Mouse (Mus musculus) midbrain, embryonic 11.5 days (tissue): ENCODE results near the gene Hps1. TPM values are rescaled to one million over a fixed set of nuclear protein-coding genes. Genes with fewer than 3 reads are reported as not detected.

ENCODE experiments used
- ATAC-seq: fragments of 200-750 bp; cut with Nextera tagmentation; 2 replicates; pipeline ENCODE4 v1.8.0; 2017; ENCODE audit warnings: moderate TSS enrichment, moderate library complexity; ENCODE audit not compliant: low FRiP score
- DNase-seq: peaks from one replicate; pipeline ENCODE4 v3.0.0; 2015; ENCODE audit warnings: low spot score; ENCODE audit errors: missing footprints
- H3K27ac ChIP-seq: fragments of 300-500 bp; sonication (generic); 2 replicates; pipeline ENCODE4 v1.5.1; 2014; ENCODE audit warnings: low read depth, low read length
- H3K27me3 ChIP-seq: fragments of 300-500 bp; sonication (generic); 2 replicates; pipeline ENCODE4 v1.6.1; 2014; ENCODE audit warnings: mild to moderate bottlenecking, low read length, moderate library complexity, mixed read lengths; ENCODE audit not compliant: control insufficient read depth, insufficient read depth
- H3K36me3 ChIP-seq: fragments of 300-500 bp; sonication (generic); 2 replicates; pipeline ENCODE4 v1.6.1; 2014; ENCODE audit warnings: mild to moderate bottlenecking, low read length, moderate library complexity, mixed read lengths; ENCODE audit not compliant: control insufficient read depth, insufficient read depth
- H3K4me1 ChIP-seq: fragments of 300-500 bp; sonication (generic); 2 replicates; pipeline ENCODE4 v1.6.1; 2014; ENCODE audit warnings: low read length; ENCODE audit not compliant: control insufficient read depth, insufficient read depth
- H3K4me2 ChIP-seq: fragments of 300-500 bp; sonication (generic); 2 replicates; pipeline ENCODE4 v1.6.1; 2014; ENCODE audit warnings: mild to moderate bottlenecking, moderate library complexity
- H3K4me3 ChIP-seq: fragments of 300-500 bp; sonication (generic); 2 replicates; pipeline ENCODE4 v1.5.1; 2014; ENCODE audit warnings: low read depth, low read length
- H3K9ac ChIP-seq: fragments of 300-500 bp; sonication (generic); 2 replicates; pipeline ENCODE4 v1.6.1; 2014; ENCODE audit warnings: low read length
- H3K9me3 ChIP-seq: fragments of 300-500 bp; sonication (generic); 2 replicates; pipeline ENCODE4 v1.6.1; 2016; ENCODE audit warnings: low read length; ENCODE audit not compliant: control insufficient read depth
- WGBS: fragments of 180-500 bp; shearing (Covaris S2); extraction: QIAGEN DNeasy Blood & Tissue Kit; methylation state at CpG from one replicate; pipeline ENCODE4 v1.1.7; 2014; 5-methylcytosine and 5-hydroxymethylcytosine counted together
- polyA plus RNA-seq: library from polyadenylated mRNA; unstranded; fragments of >200 nt; fragmentation: Nextera tagmentation; extraction: Ambion mirVana; gene quantifications from 2 replicates; pipeline ENCODE4 v1.2.1, GENCODE M21; 2014

Gene Hps1
- polyA plus RNA-seq, 1 experiment from 2014 or later: 10.3 TPM

- Histone ChIP-seq H3K36me3 (no peaks in the 10 kb centered on the region), H3K9ac (no peak overlapping the region), H3K4me3 (no peak overlapping the region), H3K4me1 (no peaks in the 10 kb centered on the region), H3K9me3 (no peaks in the 10 kb centered on the region), H3K27ac (no peak overlapping the region), H3K27me3 (no peaks in the 10 kb centered on the region), H3K4me2 (no peak overlapping the region)
- WGBS: 90% methylated on average over 4 of the region's 4 CpGs
- DNase-seq (no peak), ATAC-seq (no peak)
Observed at GRCm38 (mm10) chr19:42727424-42727823, 52.4 kb downstream of the Hps1 start.

DNA sequence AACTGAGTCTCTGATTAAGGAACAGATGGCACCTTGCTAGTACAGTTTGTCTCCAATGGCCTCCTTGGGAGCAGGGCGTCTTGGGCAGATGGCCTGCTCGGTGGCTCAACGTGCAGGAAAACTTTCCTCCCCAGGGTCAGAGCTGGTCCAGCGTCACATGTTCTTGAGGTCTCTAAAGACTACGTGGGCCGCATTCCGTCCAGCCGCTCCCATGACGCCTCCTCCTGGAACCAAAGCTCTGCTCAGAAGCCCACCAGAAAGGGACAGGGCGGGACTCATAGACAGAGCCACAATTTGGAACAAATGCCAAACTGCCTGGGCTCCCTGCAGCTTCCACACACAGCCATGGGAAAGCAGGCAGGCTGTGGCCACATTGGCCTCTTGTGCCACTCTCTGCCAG is 53.0 kb downstream of the Hps1 start:
- Histone ChIP-seq H3K4me2 (no peak overlapping the region), H3K9ac (no peak overlapping the region), H3K4me1 (no peaks in the 10 kb centered on the region), H3K27ac (no peak overlapping the region), H3K4me3 (no peak overlapping the region), H3K27me3 (no peaks in the 10 kb centered on the region), H3K36me3 (no peaks in the 10 kb centered on the region), H3K9me3 (no peaks in the 10 kb centered on the region)
- DNase-seq: no peak
- 90% methylated on average over 10 of the region's 10 CpGs for WGBS
- no peak for ATAC-seq

GRCm38 (mm10) chr19:42725973-42726350 is 53.8 kb downstream of the Hps1 start:
- Histone ChIP-seq H3K9me3 (no peaks in the 10 kb centered on the region), H3K36me3 (no peaks in the 10 kb centered on the region), H3K9ac (no peak overlapping the region), H3K27ac (no peak overlapping the region), H3K27me3 (no peaks in the 10 kb centered on the region), H3K4me2 (no peak overlapping the region), H3K4me1 (no peaks in the 10 kb centered on the region), H3K4me3 (no peak overlapping the region)
- 83% methylated on average over 3 of the region's 3 CpGs for WGBS
- ATAC-seq: no peak
- DNase-seq: no peak

DNA sequence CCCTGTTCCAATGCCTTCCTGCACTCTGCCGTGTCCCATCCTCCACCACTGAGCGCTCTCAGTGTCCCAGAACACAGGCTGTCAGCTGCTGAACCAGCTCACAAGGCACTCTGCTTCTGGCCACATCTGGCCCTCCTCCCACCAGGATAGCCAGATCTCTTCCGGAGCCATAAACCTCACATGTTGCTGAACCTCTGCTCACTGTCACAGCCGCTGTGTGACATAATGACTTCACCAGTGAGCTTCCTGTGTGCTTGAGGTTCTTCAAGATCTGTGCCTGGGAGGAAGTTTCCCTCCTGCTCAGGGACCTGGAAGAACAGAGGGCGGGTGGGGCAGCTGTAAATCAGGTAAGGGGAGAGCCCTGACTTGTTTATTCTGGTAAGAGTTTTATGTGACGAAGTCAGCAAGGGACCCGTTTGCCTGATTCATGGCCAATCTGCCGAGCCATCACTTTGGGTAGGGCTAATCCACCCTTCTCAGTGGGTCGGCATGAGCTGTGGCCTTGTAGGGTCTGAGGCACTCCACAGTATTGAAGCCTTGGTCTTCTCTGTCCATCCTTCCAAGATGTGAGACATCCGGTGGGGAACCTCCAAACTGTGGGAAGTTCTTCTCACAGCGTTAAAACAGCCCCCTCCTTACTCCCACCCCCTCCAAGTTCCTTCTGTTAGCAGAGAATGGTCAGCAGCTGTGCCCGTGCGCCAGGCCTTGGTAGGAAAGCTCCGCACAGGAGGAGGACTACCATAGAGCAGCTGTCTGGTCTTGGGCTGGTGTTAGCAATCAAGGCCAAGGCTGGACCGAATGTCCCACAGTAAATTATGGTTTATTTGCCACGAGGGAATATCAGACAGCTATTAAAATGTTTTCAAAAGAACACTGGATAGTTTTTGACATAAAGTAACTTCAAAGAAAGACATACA is 54.5 kb downstream of the Hps1 start:
- H3K27me3 ChIP-seq: no peaks in the 10 kb centered on the region
- WGBS: 80% methylated on average over 16 of the region's 16 CpGs
- ATAC-seq: no peak

DNA sequence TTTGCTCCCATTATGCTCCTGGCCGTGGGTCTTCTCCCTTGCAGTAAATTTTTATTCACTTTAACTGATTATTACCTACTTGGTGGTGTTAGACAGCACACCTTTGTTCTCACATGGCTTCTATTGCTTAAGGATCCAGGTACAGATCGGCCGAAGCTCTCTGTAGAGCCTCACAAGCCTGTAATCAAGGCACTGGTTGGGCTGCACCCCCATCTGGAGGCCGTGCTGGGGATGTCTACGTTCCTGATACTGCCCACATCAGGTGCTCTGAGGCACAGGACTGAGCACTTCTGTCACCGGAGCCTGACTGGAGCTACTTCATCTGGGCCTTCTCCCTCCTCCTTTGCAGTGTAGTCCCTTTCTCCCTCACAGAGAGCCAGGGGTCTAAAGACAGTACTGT is 56.5 kb downstream of the Hps1 start:
- Histone ChIP-seq H3K27ac (no peak overlapping the region), H3K27me3 (no peaks in the 10 kb centered on the region), H3K36me3 (no peaks in the 10 kb centered on the region), H3K9me3 (no peaks in the 10 kb centered on the region), H3K4me2 (no peak overlapping the region), H3K9ac (no peak overlapping the region), H3K4me3 (no peak overlapping the region), H3K4me1 (no peaks in the 10 kb centered on the region)
- DNase-seq: no peak
- 79% methylated on average over 6 of the region's 6 CpGs for WGBS
- no peak for ATAC-seq

More for the DNA sequence above, 54.5 kb downstream of the Hps1 start:
- Histone ChIP-seq H3K4me1 (no peaks in the 10 kb centered on the region), H3K9ac (no peak overlapping the region), H3K36me3 (no peaks in the 10 kb centered on the region), H3K4me3 (no peak overlapping the region), H3K4me2 (no peak overlapping the region), H3K9me3 (no peaks in the 10 kb centered on the region), H3K27ac (no peak overlapping the region)
- DNase-seq: no peak

DNA sequence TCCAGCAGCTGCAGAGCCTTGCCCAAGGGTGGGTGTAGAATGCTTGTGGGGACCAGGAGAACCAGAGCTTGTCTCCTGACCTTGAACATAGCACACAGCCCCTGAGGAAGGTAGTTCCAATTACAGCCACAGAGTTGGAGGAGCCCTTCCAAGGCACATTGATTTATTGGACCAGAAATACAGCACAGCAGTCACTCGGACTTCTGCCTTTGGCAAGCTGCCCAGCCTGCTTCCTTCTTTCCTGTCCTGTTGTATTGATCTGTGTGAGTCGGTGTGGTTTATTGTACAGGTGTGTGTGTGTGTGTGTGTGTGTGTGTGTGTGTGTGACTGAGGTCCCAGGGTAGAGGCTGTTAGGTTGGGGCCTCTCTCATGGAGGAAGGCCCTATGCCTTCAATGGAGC is 57.3 kb downstream of the Hps1 start:
- ATAC-seq (no peak), DNase-seq (no peak)
- H3K9me3 ChIP-seq: no peaks in the 10 kb centered on the region
- no peaks in the 10 kb centered on the region for H3K27me3 ChIP-seq
- no peak overlapping the region for H3K27ac ChIP-seq
- H3K9ac ChIP-seq: no peak overlapping the region
- no peak overlapping the region for H3K4me3 ChIP-seq
- no peaks in the 10 kb centered on the region for H3K4me1 ChIP-seq
- H3K36me3 ChIP-seq: no peaks in the 10 kb centered on the region
- no peak overlapping the region for H3K4me2 ChIP-seq
- 72% methylated on average over 2 of the region's 2 CpGs for WGBS

DNA sequence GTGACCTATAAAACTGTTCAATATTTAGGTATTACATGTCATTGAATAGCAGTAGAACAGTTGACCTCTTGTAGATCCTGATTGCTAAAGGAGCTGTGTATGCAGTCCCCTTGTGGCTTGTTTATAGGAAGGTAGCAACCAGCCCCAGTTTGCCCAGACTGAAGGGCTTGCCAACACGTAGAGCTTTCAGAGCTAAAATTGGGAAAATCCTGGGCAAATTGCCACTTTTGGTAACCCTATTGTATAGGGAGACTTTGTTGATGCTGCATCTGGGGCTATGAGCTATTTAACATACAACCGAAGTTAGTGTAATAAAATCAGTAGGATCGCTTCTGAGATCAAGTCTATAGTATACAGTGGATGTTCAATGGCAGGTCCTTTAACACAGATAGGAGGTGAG is 61.7 kb downstream of the Hps1 start:
- H3K4me1 ChIP-seq: no peaks in the 10 kb centered on the region
- H3K27ac ChIP-seq: no peak overlapping the region
- no peak for ATAC-seq
- no peaks in the 10 kb centered on the region for H3K36me3 ChIP-seq
- H3K9me3 ChIP-seq: no peaks in the 10 kb centered on the region
- no peak for DNase-seq
- no peak overlapping the region for H3K4me2 ChIP-seq
- WGBS: 90% methylated on average over 3 of the region's 3 CpGs
- no peaks in the 10 kb centered on the region for H3K27me3 ChIP-seq
- H3K9ac ChIP-seq: no peak overlapping the region
- H3K4me3 ChIP-seq: no peak overlapping the region

- DNase-seq: no peak
- no peaks in the 10 kb centered on the region for H3K9me3 ChIP-seq
- no peak for ATAC-seq
- H3K27me3 ChIP-seq: no peaks in the 10 kb centered on the region
- H3K36me3 ChIP-seq: no peaks in the 10 kb centered on the region
- H3K4me3 ChIP-seq: no peak overlapping the region
- no peak overlapping the region for H3K4me2 ChIP-seq
- H3K9ac ChIP-seq: no peak overlapping the region
- H3K27ac ChIP-seq: no peak overlapping the region
- no peaks in the 10 kb centered on the region for H3K4me1 ChIP-seq
- 74% methylated on average over 5 of the region's 5 CpGs for WGBS
Observed at GRCm38 (mm10) chr19:42717668-42718067, 62.1 kb downstream of the Hps1 start.

GRCm38 (mm10) chr19:42716507-42716906 is 63.3 kb downstream of the Hps1 start:
- Histone ChIP-seq H3K4me2 (no peak overlapping the region), H3K9ac (no peak overlapping the region), H3K4me1 (no peaks in the 10 kb centered on the region), H3K9me3 (no peaks in the 10 kb centered on the region), H3K4me3 (no peak overlapping the region), H3K27me3 (no peaks in the 10 kb centered on the region), H3K36me3 (no peaks in the 10 kb centered on the region), H3K27ac (no peak overlapping the region)
- ATAC-seq (no peak), DNase-seq (no peak)
- 81% methylated on average over 7 of the region's 7 CpGs for WGBS
